ENCODE assay signal across 12 mouse cellular contexts in the genomic region with DNA sequence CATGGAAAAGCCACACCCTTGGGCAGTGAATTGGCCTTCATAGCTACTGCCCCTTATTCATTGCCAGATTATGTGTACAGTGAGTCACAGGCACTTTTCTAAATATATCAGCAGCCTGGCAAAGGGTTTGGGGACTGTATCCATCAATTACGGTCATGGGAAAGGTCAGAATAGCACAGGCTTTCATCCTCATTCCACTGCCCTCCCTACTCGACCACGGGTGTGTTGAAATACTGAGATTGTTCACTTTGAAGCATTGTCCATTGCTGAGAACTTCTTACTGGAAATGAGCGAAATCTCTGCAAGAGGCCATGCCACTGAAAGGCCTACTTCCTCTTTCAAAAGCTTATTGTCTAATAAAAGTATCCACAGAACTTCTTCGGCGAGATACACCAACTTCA.
DNase-seq lines count a peak whose midpoint lies in the region; TF ChIP-seq lines count a peak whose summit lies in the region.
"Had no signal": no experiment of that assay in that cellular context is flagged by ENCODE, and none has a peak within 500 bp of the region (broad histone marks: within the 10 kb centered on the region; RNA-seq: fewer than 3 reads in every experiment).

No protein-coding gene starts in this region.

- H3K36me3 ChIP-seq in spleen, adult 2 months (ENCODE audit: control insufficient read depth, insufficient read depth, low read length): no peaks in the 10 kb centered on the region
- H3K36me3 ChIP-seq: intestine, embryonic 15.5 days had no signal

- DNase-seq in adrenal gland, adult (ENCODE audit: inconsistent age in 2 of 2, low spot score in 1 of 2): peak; percentile 72 to 90
- no peak for DNase-seq in adrenal gland, postnatal 4 days (ENCODE audit: low spot score in 2 of 2)
- DNase-seq in spleen, adult 2 months (ENCODE audit: low read depth in 1 of 2, low spot score in 2 of 2): no peak
- DNase-seq in spleen, postnatal 14 days (ENCODE audit: low spot score in 2 of 2): no peak
- peak; percentile 72 for DNase-seq in lung, postnatal 25 days (ENCODE audit: low spot score)
- DNase-seq in urinary bladder, postnatal 14 days (ENCODE audit: low spot score): no peak
- no peak for DNase-seq in MN1 (ENCODE audit: low spot score)
- DNase-seq in left cerebral cortex, postnatal 14 days (ENCODE audit: low spot score in 2 of 2): no peak
- DNase-seq: heart, postnatal 4 days; thymus, postnatal 14 days had no signal

- no peak for TF ChIP-seq POLR2A in spleen, adult 2 months (IDR thresholded peaks at IDR 0.05; ENCODE audit: low read depth, low read length)

- no peak for TF ChIP-seq CTCF in spleen, adult 2 months (IDR thresholded peaks at IDR 0.05; ENCODE audit: extremely low read depth, insufficient read depth, insufficient read length, insufficient replicate concordance)

- WGBS in spleen, adult 2 months: 66% methylated on average over 6 of the region's 6 CpGs

- H3K4me1 ChIP-seq in spleen, adult 2 months (ENCODE audit: control insufficient read depth, insufficient read depth, insufficient read length): no peaks in the 10 kb centered on the region; the same call in 1 of the 2 replicates
- H3K4me1 ChIP-seq: intestine, embryonic 15.5 days had no signal

- intact Hi-C loops in left cerebral cortex, postnatal 14 days (cut with DNase I): no loop called here

- no peak overlapping the region for H3K4me3 ChIP-seq in spleen, adult 2 months (ENCODE audit: extremely low read depth, insufficient read depth, insufficient read length)
- H3K4me3 ChIP-seq: erythroblast, embryonic 14.5 days; intestine, embryonic 15.5 days had no signal

- H3K27ac ChIP-seq in spleen, adult 2 months (ENCODE audit: insufficient read depth, low read length): peak overlapping the region; percentile 32; the same call in 1 of the 2 replicates
- H3K27ac ChIP-seq: intestine, embryonic 15.5 days had no signal

- no peaks in the 10 kb centered on the region for H3K27me3 ChIP-seq in spleen, adult 2 months (ENCODE audit: control insufficient read depth, insufficient read depth, low read length)
- H3K27me3 ChIP-seq: intestine, embryonic 15.5 days had no signal

Comparison
In these comparisons a context has a peak if more than half of its experiments do, and no peak if none do; other contexts are left out.
1. DNase-seq: peak in adrenal gland, adult (2 of 2) and lung, postnatal 25 days (single experiment); none in adrenal gland, postnatal 4 days (0 of 2), spleen, adult 2 months (0 of 2), spleen, postnatal 14 days (0 of 2), urinary bladder, postnatal 14 days (single experiment), MN1 (single experiment) and left cerebral cortex, postnatal 14 days (0 of 2).